Mouse (Mus musculus) forebrain, embryonic 14.5 days (tissue): ENCODE data around the gene Cnih1. TPM values are rescaled to one million over a fixed set of nuclear protein-coding genes. Genes with fewer than 3 reads are reported as not detected.
A peak's percentile ranks its signal among the peaks of the same experiment; 100 is the strongest.

Experiments
- ATAC-seq: fragments of 200-750 bp; cut with Nextera tagmentation; 2 replicates; pipeline ENCODE4 v1.8.0; 2017; ENCODE audit warnings: mild to moderate bottlenecking, moderate library complexity
- DNase-seq: peaks from one replicate; pipeline ENCODE4 v3.0.0-alpha.2; 2015; ENCODE audit warnings: low spot score
- H3K27ac ChIP-seq: fragments of 300-500 bp; sonication (generic); 2 replicates; pipeline ENCODE4 v1.5.1; 2014; ENCODE audit warnings: low read depth, mild to moderate bottlenecking, control low read depth, low read length, moderate library complexity
- H3K27me3 ChIP-seq: fragments of 300-500 bp; sonication (generic); replicated peaks from 2 replicates; pipeline ENCODE4 v1.6.1; 2014; ENCODE audit warnings: low read length, control low read depth, mixed read lengths; ENCODE audit not compliant: control insufficient read depth, insufficient read depth
- H3K36me3 ChIP-seq: fragments of 300-500 bp; sonication (generic); 2 replicates; pipeline ENCODE4 v1.6.1; 2014; ENCODE audit warnings: low read length, control low read depth; ENCODE audit not compliant: control insufficient read depth, insufficient read depth
- H3K4me1 ChIP-seq: fragments of 300-500 bp; sonication (generic); 2 replicates; pipeline ENCODE4 v1.6.1; 2014; ENCODE audit warnings: antibody characterized with exemption, low read length, control low read depth; ENCODE audit not compliant: control insufficient read depth, insufficient read depth
- H3K4me2 ChIP-seq: fragments of 300-500 bp; sonication (generic); 2 replicates; pipeline ENCODE4 v1.6.1; 2014; ENCODE audit warnings: mild to moderate bottlenecking, control low read depth, low read length
- H3K4me3 ChIP-seq: fragments of 300-500 bp; sonication (generic); 2 replicates; pipeline ENCODE4 v1.5.1; 2014; ENCODE audit warnings: low read depth, low read length, control low read depth
- H3K9ac ChIP-seq: fragments of 300-500 bp; sonication (generic); 2 replicates; pipeline ENCODE4 v1.6.1; 2014; ENCODE audit warnings: mild to moderate bottlenecking, low read length, control low read depth, moderate library complexity
- H3K9me3 ChIP-seq: fragments of 300-500 bp; sonication (generic); replicated peaks from 2 replicates; pipeline ENCODE4 v1.6.1; 2016; ENCODE audit warnings: low read length, control low read depth, mixed read lengths; ENCODE audit not compliant: control insufficient read depth
- WGBS: fragments of 180-500 bp; shearing (Covaris S2); extraction: QIAGEN DNeasy Blood & Tissue Kit; methylation state at CpG from one replicate; pipeline ENCODE4 v1.1.7; 2014; 5-methylcytosine and 5-hydroxymethylcytosine counted together
- polyA plus RNA-seq: library from polyadenylated mRNA; unstranded; fragments of >200 nt; fragmentation: Nextera tagmentation; extraction: Ambion mirVana; gene quantifications from 2 replicates; pipeline ENCODE4 v1.2.1, GENCODE M21; 2014

Cnih1 gene
- 170 and 176 TPM in 2 replicates for polyA plus RNA-seq

GRCm38 (mm10) chr14:46787787-46788504 lies at the start of gene Cnih1:
Cnih1 (minus strand) TSS chr14:46788411.
- peak within 1 kb of the TSS; percentile 68 for H3K4me2 ChIP-seq
- H3K9me3 ChIP-seq, result no peaks in the 10 kb centered on the region
- WGBS, result under 1% methylated on average over 74 of the region's 86 CpGs
- H3K4me1 ChIP-seq, result peaks cover 12% of the 10 kb centered on the region; the same call in 1 of the 2 replicates
- H3K9ac ChIP-seq, result peak within 1 kb of the TSS; percentile 98
- peak within 1 kb of the TSS; percentile 94 for H3K4me3 ChIP-seq
- no peaks in the 10 kb centered on the region for H3K27me3 ChIP-seq
- peak; percentile 96 for ATAC-seq
- peak; percentile 94 for DNase-seq
- H3K27ac ChIP-seq, result peak within 1 kb of the TSS; percentile 98
- H3K36me3 ChIP-seq, result peaks cover 9% of the 10 kb centered on the region

- Histone ChIP-seq H3K4me1 (0 out of 2 replicates have a peak, but pooled peaks cover 3% of the 10 kb centered on the region), H3K4me2 (peak overlapping the region; percentile 76), H3K27me3 (no peaks in the 10 kb centered on the region), H3K27ac (no peak overlapping the region), H3K36me3 (no peaks in the 10 kb centered on the region), H3K9me3 (no peaks in the 10 kb centered on the region), H3K4me3 (peak overlapping the region; percentile 65), H3K9ac (peak overlapping the region; percentile 75)
- 6% methylated on average over 40 of the region's 40 CpGs for WGBS
- DNase-seq, result peak; percentile 25
- ATAC-seq, result no peak; the same call in 1 of the 2 replicates
Observed at GRCm38 (mm10) chr14:46832354-46833272, 44.4 kb upstream of the Cnih1 start.

- under 1% methylated on average over 32 of the region's 32 CpGs for WGBS
- peak within 1 kb of the TSS; percentile 65 for H3K4me3 ChIP-seq
- H3K4me2 ChIP-seq, result peak within 1 kb of the TSS; percentile 76
- H3K4me1 ChIP-seq, result 0 out of 2 replicates have a peak, but pooled peaks cover 3% of the 10 kb centered on the region
- H3K9me3 ChIP-seq, result no peaks in the 10 kb centered on the region
- H3K27me3 ChIP-seq, result no peaks in the 10 kb centered on the region
- H3K27ac ChIP-seq, result no peak within 1 kb of the TSS
- no peaks in the 10 kb centered on the region for H3K36me3 ChIP-seq
- peak; percentile 94 for DNase-seq
- H3K9ac ChIP-seq, result peak within 1 kb of the TSS; percentile 75
- peak; percentile 99 for ATAC-seq
Observed at GRCm38 (mm10) chr14:46831837-46832333, 43.7 kb upstream of the Cnih1 start, which contains the start of gene Cgrrf1. Cgrrf1 (plus strand) TSS chr14:46832125.

GRCm38 (mm10) chr14:46831295-46831694 lies 43.1 kb upstream of the Cnih1 start:
- Histone ChIP-seq H3K9me3 (no peaks in the 10 kb centered on the region), H3K36me3 (no peaks in the 10 kb centered on the region), H3K4me1 (0 out of 2 replicates have a peak, but pooled peaks cover 3% of the 10 kb centered on the region), H3K4me3 (peak overlapping the region; percentile 65), H3K4me2 (peak overlapping the region; percentile 76), H3K9ac (peak overlapping the region; percentile 75; the same call in 1 of the 2 replicates), H3K27me3 (no peaks in the 10 kb centered on the region), H3K27ac (no peak overlapping the region)
- ATAC-seq (no peak), DNase-seq (no peak)
- WGBS, result 5% methylated on average over 4 of the region's 4 CpGs

GRCm38 (mm10) chr14:46827430-46827829 lies 39.2 kb upstream of the Cnih1 start:
- H3K4me3 ChIP-seq, result no peak overlapping the region
- H3K4me1 ChIP-seq, result 0 out of 2 replicates have a peak, but pooled peaks cover 1% of the 10 kb centered on the region
- H3K4me2 ChIP-seq, result no peak overlapping the region
- 65% methylated on average over 1 of the region's 1 CpGs for WGBS
- H3K27ac ChIP-seq, result no peak overlapping the region
- no peak overlapping the region for H3K9ac ChIP-seq
- no peaks in the 10 kb centered on the region for H3K9me3 ChIP-seq
- no peaks in the 10 kb centered on the region for H3K36me3 ChIP-seq
- ATAC-seq, result no peak
- DNase-seq, result no peak
- no peaks in the 10 kb centered on the region for H3K27me3 ChIP-seq

GRCm38 (mm10) chr14:46823996-46824395 lies 35.8 kb upstream of the Cnih1 start:
- Histone ChIP-seq H3K4me1 (peaks cover 11% of the 10 kb centered on the region), H3K9me3 (no peaks in the 10 kb centered on the region), H3K9ac (no peak overlapping the region), H3K4me3 (no peak overlapping the region), H3K36me3 (no peaks in the 10 kb centered on the region), H3K4me2 (no peak overlapping the region), H3K27ac (no peak overlapping the region), H3K27me3 (no peaks in the 10 kb centered on the region)
- WGBS, result 81% methylated on average over 2 of the region's 2 CpGs
- ATAC-seq, result no peak
- no peak for DNase-seq

- under 1% methylated on average over 56 of the region's 65 CpGs for WGBS
- ATAC-seq (peak; percentile 98), DNase-seq (peak; percentile 95)
- H3K9ac ChIP-seq, result peak within 1 kb of the TSS; percentile 85
- peak within 1 kb of the TSS; percentile 71 for H3K4me2 ChIP-seq
- peaks cover 11% of the 10 kb centered on the region for H3K4me1 ChIP-seq
- peak within 1 kb of the TSS; percentile 88 for H3K4me3 ChIP-seq
- no peaks in the 10 kb centered on the region for H3K9me3 ChIP-seq
- peaks cover 4% of the 10 kb centered on the region; the same call in 1 of the 2 replicates for H3K36me3 ChIP-seq
- peak within 1 kb of the TSS; percentile 77 for H3K27ac ChIP-seq
- no peaks in the 10 kb centered on the region for H3K27me3 ChIP-seq
Observed at GRCm38 (mm10) chr14:46821873-46822716, 33.9 kb upstream of the Cnih1 start, which contains the start of gene Gmfb. Gmfb (minus strand) TSS chr14:46822242.
